Comparison of ENCODE assay signal across 15 mouse cellular contexts in genomic region chr16:52242144-52242543, GRCm38 (mm10).
DNase-seq lines count a peak whose midpoint lies in the region; ATAC-seq lines count a peak whose summit lies in the region.
"Had no signal": no experiment of that assay in that cellular context is flagged by ENCODE, and none has a peak within 500 bp of the region (broad histone marks: within the 10 kb centered on the region; RNA-seq: fewer than 3 reads in every experiment).

No protein-coding gene starts in this region.

- H3K9ac ChIP-seq in kidney, embryonic 15.5 days = no peak overlapping the region
- H3K9ac ChIP-seq in limb, embryonic 13.5 days = no peak overlapping the region
- no peak overlapping the region for H3K9ac ChIP-seq in forebrain, embryonic 14.5 days (ENCODE audit: low read length)
- no peak overlapping the region for H3K9ac ChIP-seq in forebrain, embryonic 16.5 days (replicated peaks; ENCODE audit: low read depth, low read length)
- H3K9ac ChIP-seq: heart, embryonic 15.5 days; hindbrain, embryonic 13.5 days; neural tube, embryonic 15.5 days had no signal

- ATAC-seq in kidney, embryonic 15.5 days (replicated peaks; ENCODE audit: low FRiP score) = peak; percentile 92
- peak; percentile 42 for ATAC-seq in limb, embryonic 13.5 days (ENCODE audit: low FRiP score, low read depth)
- ATAC-seq in forebrain, embryonic 14.5 days = no peak
- ATAC-seq in forebrain, embryonic 16.5 days = no peak
- ATAC-seq in monocyte, adult 5-6 weeks (replicated peaks; ENCODE audit: insufficient number of reproducible peaks, low FRiP score, low TSS enrichment, poor library complexity, severe bottlenecking) = no peak

- H3K4me2 ChIP-seq in kidney, embryonic 15.5 days = no peak overlapping the region
- H3K4me2 ChIP-seq in limb, embryonic 13.5 days (replicated peaks) = no peak overlapping the region
- H3K4me2 ChIP-seq in forebrain, embryonic 14.5 days (ENCODE audit: low read length) = no peak overlapping the region
- no peak overlapping the region for H3K4me2 ChIP-seq in forebrain, embryonic 16.5 days (ENCODE audit: low read length)
- H3K4me2 ChIP-seq: heart, embryonic 15.5 days; hindbrain, embryonic 13.5 days; neural tube, embryonic 15.5 days had no signal

- no peaks in the 10 kb centered on the region for H3K9me3 ChIP-seq in kidney, embryonic 15.5 days (replicated peaks)
- no peaks in the 10 kb centered on the region for H3K9me3 ChIP-seq in limb, embryonic 13.5 days
- H3K9me3 ChIP-seq in forebrain, embryonic 14.5 days (replicated peaks; ENCODE audit: control insufficient read depth, low read length) = no peaks in the 10 kb centered on the region
- H3K9me3 ChIP-seq in forebrain, embryonic 16.5 days (ENCODE audit: control insufficient read depth, low read length) = no peaks in the 10 kb centered on the region
- H3K9me3 ChIP-seq: heart, embryonic 15.5 days; hindbrain, embryonic 13.5 days; neural tube, embryonic 15.5 days had no signal

- WGBS in kidney, embryonic 15.5 days = 76% methylated on average over 2 of the region's 2 CpGs
- 17% methylated on average over 2 of the region's 2 CpGs for WGBS in limb, embryonic 13.5 days
- WGBS in forebrain, embryonic 14.5 days = 93% methylated on average over 2 of the region's 2 CpGs
- WGBS in forebrain, embryonic 16.5 days = 90% methylated on average over 2 of the region's 2 CpGs

- H3K4me1 ChIP-seq in kidney, embryonic 15.5 days = no peaks in the 10 kb centered on the region
- H3K4me1 ChIP-seq in limb, embryonic 13.5 days = peaks cover 5% of the 10 kb centered on the region
- no peaks in the 10 kb centered on the region for H3K4me1 ChIP-seq in forebrain, embryonic 14.5 days (ENCODE audit: control insufficient read depth, insufficient read depth, low read length)
- no peaks in the 10 kb centered on the region for H3K4me1 ChIP-seq in forebrain, embryonic 16.5 days (replicated peaks; ENCODE audit: control insufficient read depth, insufficient read depth, low read length)
- H3K4me1 ChIP-seq: heart, embryonic 15.5 days; hindbrain, embryonic 13.5 days; megakaryocyte, embryonic 14.5 days; neural tube, embryonic 15.5 days had no signal

- H3K27ac ChIP-seq in kidney, embryonic 15.5 days = peak overlapping the region; percentile 54; the same call in 1 of the 2 replicates
- H3K27ac ChIP-seq in limb, embryonic 13.5 days = no peak overlapping the region
- no peak overlapping the region for H3K27ac ChIP-seq in forebrain, embryonic 14.5 days (ENCODE audit: low read depth, low read length)
- H3K27ac ChIP-seq in forebrain, embryonic 16.5 days (ENCODE audit: low read length) = no peak overlapping the region
- H3K27ac ChIP-seq: heart, embryonic 15.5 days; hindbrain, embryonic 13.5 days; neural tube, embryonic 15.5 days had no signal

- no peak overlapping the region for H3K4me3 ChIP-seq in kidney, embryonic 15.5 days (replicated peaks)
- H3K4me3 ChIP-seq in limb, embryonic 13.5 days = no peak overlapping the region
- H3K4me3 ChIP-seq in forebrain, embryonic 14.5 days (ENCODE audit: low read depth, low read length) = no peak overlapping the region
- no peak overlapping the region for H3K4me3 ChIP-seq in forebrain, embryonic 16.5 days (replicated peaks; ENCODE audit: low read length)
- H3K4me3 ChIP-seq: heart, embryonic 15.5 days; hindbrain, embryonic 13.5 days; megakaryocyte, embryonic 14.5 days; neural tube, embryonic 15.5 days had no signal

- peak; percentile 3 for DNase-seq in embryo, embryonic 11.5 days (ENCODE audit: low read depth, low spot score)
- peak; percentile 66 for DNase-seq in hindlimb bud, embryonic 11.5 days (ENCODE audit: extremely low spot score, low read depth, low spot score)
- DNase-seq in forebrain, embryonic 14.5 days (ENCODE audit: low spot score) = no peak
- DNase-seq in cerebellum, adult 18-20 months = no peak
- DNase-seq: adrenal gland, postnatal 25 days; cerebellum, postnatal 14 days; thymus, adult 18-20 months had no signal

- no peaks in the 10 kb centered on the region for H3K36me3 ChIP-seq in kidney, embryonic 15.5 days
- no peaks in the 10 kb centered on the region for H3K36me3 ChIP-seq in limb, embryonic 13.5 days
- H3K36me3 ChIP-seq in forebrain, embryonic 14.5 days (ENCODE audit: control insufficient read depth, insufficient read depth, low read length) = no peaks in the 10 kb centered on the region
- no peaks in the 10 kb centered on the region for H3K36me3 ChIP-seq in forebrain, embryonic 16.5 days (ENCODE audit: control insufficient read depth, insufficient read depth)
- H3K36me3 ChIP-seq: heart, embryonic 15.5 days; hindbrain, embryonic 13.5 days; neural tube, embryonic 15.5 days had no signal

- no peaks in the 10 kb centered on the region for H3K27me3 ChIP-seq in kidney, embryonic 15.5 days
- no peaks in the 10 kb centered on the region for H3K27me3 ChIP-seq in limb, embryonic 13.5 days
- H3K27me3 ChIP-seq in forebrain, embryonic 14.5 days (replicated peaks; ENCODE audit: control insufficient read depth, insufficient read depth, low read length) = no peaks in the 10 kb centered on the region
- no peaks in the 10 kb centered on the region for H3K27me3 ChIP-seq in forebrain, embryonic 16.5 days (replicated peaks; ENCODE audit: control insufficient read depth, insufficient read depth, low read length)
- H3K27me3 ChIP-seq: heart, embryonic 15.5 days; hindbrain, embryonic 13.5 days; megakaryocyte, embryonic 14.5 days; neural tube, embryonic 15.5 days had no signal

Comparison
In these comparisons a context has a peak if more than half of its experiments do, and no peak if none do; other contexts are left out.
1. DNase-seq: peak in embryo, embryonic 11.5 days (single experiment) and hindlimb bud, embryonic 11.5 days (single experiment); none in forebrain, embryonic 14.5 days (single experiment) and cerebellum, adult 18-20 months (0 of 2).
2. ATAC-seq: peak in kidney, embryonic 15.5 days (single experiment) and limb, embryonic 13.5 days (single experiment); none in forebrain, embryonic 14.5 days (single experiment), forebrain, embryonic 16.5 days (single experiment) and monocyte, adult 5-6 weeks (single experiment).